In the genomic region with DNA sequence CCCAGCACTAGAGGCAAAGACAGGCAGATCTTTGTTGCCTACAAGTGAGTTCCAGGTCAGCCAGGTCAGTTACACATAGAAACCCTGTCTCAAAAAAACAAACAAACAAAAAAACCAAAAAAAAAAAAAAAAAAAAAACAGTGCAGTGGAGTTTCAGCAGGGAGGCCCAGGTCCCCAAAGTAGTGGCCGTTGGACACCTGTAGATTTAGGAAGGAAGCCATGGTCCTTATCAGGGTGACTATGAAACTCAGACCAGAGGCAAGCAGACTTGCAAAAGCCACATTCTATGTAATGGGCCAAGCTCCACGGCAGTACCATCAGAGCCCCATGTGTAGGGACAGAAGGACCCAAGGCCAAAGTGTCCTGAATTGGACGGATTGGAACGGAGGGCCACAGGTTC, we compare ENCODE assay signal across 10 mouse cellular contexts. TPM values are rescaled to one million over a fixed set of nuclear protein-coding genes. Genes with fewer than 3 reads are reported as not detected.
A peak's percentile ranks its signal among the peaks of the same experiment; 100 is the strongest.
DNase-seq lines count a peak whose midpoint lies in the region; ATAC-seq and TF ChIP-seq lines count a peak whose summit lies in the region.
"Had no signal": no experiment of that assay in that cellular context is flagged by ENCODE, and none has a peak within 500 bp of the region (broad histone marks: within the 10 kb centered on the region; RNA-seq: fewer than 3 reads in every experiment).

No protein-coding gene starts in this region.

- no peaks in the 10 kb centered on the region for H3K27me3 ChIP-seq in spleen, adult 2 months (ENCODE audit: control insufficient read depth, insufficient read depth, low read length)
- H3K27me3 ChIP-seq in liver, embryonic 11.5 days (replicated peaks; ENCODE audit: control insufficient read depth, insufficient read depth, low read length): no peaks in the 10 kb centered on the region
- no peaks in the 10 kb centered on the region for H3K27me3 ChIP-seq in stomach, postnatal 0 days (ENCODE audit: control insufficient read depth, insufficient read depth, low read length)

- no peaks in the 10 kb centered on the region for H3K9me3 ChIP-seq in liver, embryonic 11.5 days (ENCODE audit: control insufficient read depth, low read length)
- H3K9me3 ChIP-seq in stomach, postnatal 0 days (ENCODE audit: control insufficient read depth, low read length): no peaks in the 10 kb centered on the region

- no peaks in the 10 kb centered on the region for H3K36me3 ChIP-seq in spleen, adult 2 months (ENCODE audit: control insufficient read depth, insufficient read depth, low read length)
- H3K36me3 ChIP-seq in liver, embryonic 11.5 days (ENCODE audit: control insufficient read depth, insufficient read depth, low read length): peaks cover 7% of the 10 kb centered on the region; the same call in 1 of the 2 replicates
- H3K36me3 ChIP-seq in stomach, postnatal 0 days (ENCODE audit: control insufficient read depth, insufficient read depth, low read length): no peaks in the 10 kb centered on the region

- H3K4me2 ChIP-seq in liver, embryonic 11.5 days: peak overlapping the region; percentile 89
- H3K4me2 ChIP-seq in stomach, postnatal 0 days (replicated peaks; ENCODE audit: low read depth): peak overlapping the region; percentile 92

- H3K4me3 ChIP-seq in gastrocnemius, adult 2 months: peak overlapping the region; percentile 82
- H3K4me3 ChIP-seq in spleen, adult 2 months (ENCODE audit: extremely low read depth, insufficient read depth, insufficient read length): 0 out of 2 replicates have a peak overlapping the region, but pooled peaks have one; percentile 70
- peak overlapping the region; percentile 60 for H3K4me3 ChIP-seq in liver, embryonic 11.5 days (ENCODE audit: low read depth, low read length)
- H3K4me3 ChIP-seq in stomach, postnatal 0 days (ENCODE audit: low read depth, low read length): peak overlapping the region; percentile 60

- peak overlapping the region; percentile 97 for H3K27ac ChIP-seq in gastrocnemius, adult 2 months
- H3K27ac ChIP-seq in spleen, adult 2 months (ENCODE audit: insufficient read depth, low read length): no peak overlapping the region
- peak overlapping the region; percentile 95 for H3K27ac ChIP-seq in liver, embryonic 11.5 days (ENCODE audit: low read depth, low read length)
- H3K27ac ChIP-seq in stomach, postnatal 0 days (replicated peaks): peak overlapping the region; percentile 96

- no peak for TF ChIP-seq CTCF in gastrocnemius, adult 2 months (IDR thresholded peaks at IDR 0.05)
- no peak for TF ChIP-seq CTCF in spleen, adult 2 months (IDR thresholded peaks at IDR 0.05; ENCODE audit: extremely low read depth, insufficient read depth, insufficient read length, insufficient replicate concordance)
- no peak for TF ChIP-seq CTCF in stomach, postnatal 0 days (IDR thresholded peaks at IDR 0.05; ENCODE audit: low read depth)

- peak overlapping the region; percentile 86 for H3K9ac ChIP-seq in liver, embryonic 11.5 days (ENCODE audit: low read depth, low read length)
- H3K9ac ChIP-seq in stomach, postnatal 0 days (ENCODE audit: low read length): peak overlapping the region; percentile 77

- 60% methylated on average over 4 of the region's 4 CpGs for WGBS in spleen, adult 2 months
- 52% methylated on average over 4 of the region's 4 CpGs for WGBS in liver, embryonic 11.5 days
- WGBS in stomach, postnatal 0 days: 59% methylated on average over 4 of the region's 4 CpGs

- peaks cover 11% of the 10 kb centered on the region; the same call in 1 of the 2 replicates for H3K4me1 ChIP-seq in spleen, adult 2 months (ENCODE audit: control insufficient read depth, insufficient read depth, insufficient read length)
- peaks cover 32% of the 10 kb centered on the region for H3K4me1 ChIP-seq in liver, embryonic 11.5 days (replicated peaks; ENCODE audit: control insufficient read depth, insufficient read depth, low read length)
- H3K4me1 ChIP-seq in stomach, postnatal 0 days (replicated peaks; ENCODE audit: control insufficient read depth, insufficient read depth): peaks cover 5% of the 10 kb centered on the region; the same call in 1 of the 2 replicates

- no peak for TF ChIP-seq EP300 in stomach, postnatal 0 days (optimal IDR thresholded peaks at IDR 0.05)

- no peak for DNase-seq in gastrocnemius, adult 2 months
- DNase-seq in gastrocnemius, postnatal 25 days: no peak
- DNase-seq in spleen, adult 2 months (ENCODE audit: low read depth in 1 of 2, low spot score in 2 of 2): no peak
- no peak for DNase-seq in spleen, postnatal 36 days (ENCODE audit: low spot score in 2 of 2)
- DNase-seq in liver, embryonic 11.5 days (ENCODE audit: low spot score): no peak
- DNase-seq in stomach, postnatal 0 days (ENCODE audit: low spot score): no peak
- no peak for DNase-seq in spleen, postnatal 4 days (ENCODE audit: low spot score in 2 of 2)
- DNase-seq: adrenal gland, postnatal 25 days; gastrocnemius, postnatal 10 days had no signal

- ATAC-seq in liver, embryonic 11.5 days (replicated peaks; ENCODE audit: low FRiP score): no peak
- ATAC-seq in stomach, postnatal 0 days (ENCODE audit: low FRiP score, low TSS enrichment): no peak
- ATAC-seq in inflammation-experienced regulatory T-cells, adult 6 months: no peak

- TF ChIP-seq POLR2A in spleen, adult 2 months (IDR thresholded peaks at IDR 0.05; ENCODE audit: low read depth, low read length): no peak

- intact Hi-C loops in gastrocnemius, adult 2 months (cut with DNase I): no loop called here

RNA-seq across cellular contexts. Expression of a gene that starts 1.0 kb away (rescaled TPM):
- total RNA-seq in gastrocnemius, adult 2 months (2021): under 1 TPM; 0.22 to 0.33 TPM
- under 1 TPM; 0.38 to 0.72 TPM for total RNA-seq in gastrocnemius, postnatal 25 days (2021)
- polyA plus RNA-seq in spleen, adult 2 months (2012; rRNA removed): 0.54 and 1.00 TPM in 2 replicates
- polyA plus RNA-seq in liver, embryonic 11.5 days (2014; fragmentation: Nextera tagmentation; extraction: Ambion mirVana): 1.0 and 1.5 TPM in 2 replicates
- polyA plus RNA-seq in stomach, postnatal 0 days (2015; fragmentation: Nextera tagmentation; extraction: Ambion mirVana): 1.3 and 1.4 TPM in 2 replicates
- 1 to 10 TPM in 1 of 3 experiments, under 1 TPM in 2; 0.59 to 1.7 (median 0.94) TPM for polyA plus RNA-seq in inflammation-experienced regulatory T-cells, adult 6 months (2017; shearing (Covaris generic))

RNA-seq across cellular contexts. Expression of a gene that starts 2.9 kb away (rescaled TPM):
- total RNA-seq in gastrocnemius, adult 2 months (2021): 10 to 100 TPM; 11.8 to 14.7 TPM
- 10 to 100 TPM; 10.4 to 13.4 TPM for total RNA-seq in gastrocnemius, postnatal 25 days (2021)
- 34.1 and 36.8 TPM in 2 replicates for polyA plus RNA-seq in spleen, adult 2 months (2012; rRNA removed)
- polyA plus RNA-seq in liver, embryonic 11.5 days (2014; fragmentation: Nextera tagmentation; extraction: Ambion mirVana): 20.5 and 20.7 TPM in 2 replicates
- polyA plus RNA-seq in stomach, postnatal 0 days (2015; fragmentation: Nextera tagmentation; extraction: Ambion mirVana): 13.3 and 14.7 TPM in 2 replicates
- polyA plus RNA-seq in inflammation-experienced regulatory T-cells, adult 6 months (2017; shearing (Covaris generic)): 10 to 100 TPM; 13.8 to 23.8 (median 19.2) TPM

RNA-seq across cellular contexts. Expression of a gene that starts 4.9 kb away (rescaled TPM):
- total RNA-seq in gastrocnemius, adult 2 months (2021): 1 to 10 TPM; 1.6 to 2.4 TPM
- total RNA-seq in gastrocnemius, postnatal 25 days (2021): 1 to 10 TPM; 2.2 to 2.3 TPM
- 3.2 and 3.7 TPM in 2 replicates for polyA plus RNA-seq in spleen, adult 2 months (2012; rRNA removed)
- 4.2 and 4.6 TPM in 2 replicates for polyA plus RNA-seq in liver, embryonic 11.5 days (2014; fragmentation: Nextera tagmentation; extraction: Ambion mirVana)
- 7.2 and 8.0 TPM in 2 replicates for polyA plus RNA-seq in stomach, postnatal 0 days (2015; fragmentation: Nextera tagmentation; extraction: Ambion mirVana)
- polyA plus RNA-seq in inflammation-experienced regulatory T-cells, adult 6 months (2017; shearing (Covaris generic)): 1 to 10 TPM; 2.9 to 7.0 (median 5.8) TPM

RNA-seq across cellular contexts. Expression of a gene that starts 5.9 kb away (rescaled TPM):
- total RNA-seq in gastrocnemius, adult 2 months (2021): 10 to 100 TPM; 48.5 to 50.4 TPM
- 10 to 100 TPM; 44.2 to 45.3 TPM for total RNA-seq in gastrocnemius, postnatal 25 days (2021)
- 71.2 and 78.3 TPM in 2 replicates for polyA plus RNA-seq in spleen, adult 2 months (2012; rRNA removed)
- 219 and 230 TPM in 2 replicates for polyA plus RNA-seq in liver, embryonic 11.5 days (2014; fragmentation: Nextera tagmentation; extraction: Ambion mirVana)
- 35.5 and 42.7 TPM in 2 replicates for polyA plus RNA-seq in stomach, postnatal 0 days (2015; fragmentation: Nextera tagmentation; extraction: Ambion mirVana)
- 10 to 100 TPM; 13.7 to 32.0 (median 31.7) TPM for polyA plus RNA-seq in inflammation-experienced regulatory T-cells, adult 6 months (2017; shearing (Covaris generic))

RNA-seq across cellular contexts. Expression of a gene that starts 13.8 kb away (rescaled TPM):
- total RNA-seq in gastrocnemius, adult 2 months (2021): 10 to 100 TPM; 11.3 to 19.9 TPM
- 10 to 100 TPM; 12.0 to 15.2 TPM for total RNA-seq in gastrocnemius, postnatal 25 days (2021)
- 38.1 and 44.3 TPM in 2 replicates for polyA plus RNA-seq in spleen, adult 2 months (2012; rRNA removed)
- polyA plus RNA-seq in liver, embryonic 11.5 days (2014; fragmentation: Nextera tagmentation; extraction: Ambion mirVana): 89.7 and 92.5 TPM in 2 replicates
- 49.6 and 50.4 TPM in 2 replicates for polyA plus RNA-seq in stomach, postnatal 0 days (2015; fragmentation: Nextera tagmentation; extraction: Ambion mirVana)
- 10 to 100 TPM in 2 of 3 experiments, 1 to 10 TPM in 1; 8.2 to 13.9 (median 10.3) TPM for polyA plus RNA-seq in inflammation-experienced regulatory T-cells, adult 6 months (2017; shearing (Covaris generic))
